Mouse (Mus musculus): ENCODE results near the gene Eipr1. TPM values are rescaled to one million over a fixed set of nuclear protein-coding genes. Genes with fewer than 3 reads are reported as not detected.

Gene Eipr1
- polyA plus RNA-seq, 1 experiment: 41.1 TPM

DNA sequence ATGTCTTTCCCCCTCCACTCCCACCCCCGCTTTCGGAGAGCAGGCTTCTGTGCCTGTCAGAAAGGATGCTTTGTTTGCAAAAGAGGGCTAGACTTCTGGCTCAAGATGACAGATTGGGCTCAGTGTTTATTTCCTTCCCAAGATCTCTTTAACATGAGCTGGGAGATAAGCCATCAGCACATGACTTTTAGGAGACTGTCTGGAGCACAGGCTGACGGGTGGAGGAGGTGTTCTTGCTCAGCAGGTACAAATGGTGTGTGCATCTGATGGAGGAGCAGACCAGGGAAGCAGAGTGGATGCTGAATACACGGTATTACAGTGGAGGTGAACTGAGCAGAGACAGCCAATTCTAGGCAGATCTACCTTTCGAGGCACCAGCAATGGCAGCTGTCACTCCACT is 139.9 kb downstream of the Eipr1 start:
- H3K9me3 ChIP-seq: 0 out of 2 replicates have a peak, but pooled peaks cover 6% of the 10 kb centered on the region
- no peaks in the 10 kb centered on the region for H3K4me1 ChIP-seq
- H3K4me3 ChIP-seq (replicated peaks): no peak overlapping the region
- TF ChIP-seq FLI1 (IDR thresholded peaks at IDR 0.05; ENCODE audit: low read length): no peak
- no peak for TF ChIP-seq GATA1 (IDR thresholded peaks at IDR 0.05; ENCODE audit: borderline replicate concordance, low read length)
- peaks cover 24% of the 10 kb centered on the region for H3K36me3 ChIP-seq (replicated peaks; ENCODE audit: low read length)
- H3K27me3 ChIP-seq (replicated peaks): no peaks in the 10 kb centered on the region

DNA sequence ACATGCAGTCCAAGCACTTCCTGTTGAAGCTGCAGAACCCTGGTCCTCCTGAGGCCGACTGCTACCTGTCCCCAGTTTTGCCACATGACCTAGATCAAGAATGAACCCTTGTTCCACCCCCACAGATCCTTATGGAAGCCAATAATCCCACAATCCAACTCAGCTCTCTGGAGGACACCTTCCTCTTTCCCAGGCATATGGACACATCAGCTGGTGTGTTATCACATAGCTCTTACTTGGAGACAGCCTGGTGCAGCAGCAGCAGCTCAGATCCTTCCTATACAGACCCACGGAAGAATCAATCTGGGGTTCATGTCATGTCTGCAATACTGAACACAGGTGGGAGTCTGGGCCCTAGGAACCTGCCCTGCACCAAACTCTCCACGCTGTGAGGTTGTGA is 145.0 kb downstream of the Eipr1 start:
- TF ChIP-seq GATA1 (IDR thresholded peaks at IDR 0.05; ENCODE audit: borderline replicate concordance, low read length) (no peak), FLI1 (IDR thresholded peaks at IDR 0.05; ENCODE audit: low read length) (no peak)
- H3K27me3 ChIP-seq (replicated peaks): no peaks in the 10 kb centered on the region
- no peaks in the 10 kb centered on the region for H3K4me1 ChIP-seq
- H3K9me3 ChIP-seq: peaks cover 14% of the 10 kb centered on the region; the same call in 1 of the 2 replicates
- no peak overlapping the region for H3K4me3 ChIP-seq (replicated peaks)
- peaks cover 3% of the 10 kb centered on the region for H3K36me3 ChIP-seq (replicated peaks; ENCODE audit: low read length)

GRCm38 (mm10) chr12:28898307-28898706 is 146.7 kb downstream of the Eipr1 start:
- H3K27me3 ChIP-seq (replicated peaks): no peaks in the 10 kb centered on the region
- peaks cover 3% of the 10 kb centered on the region for H3K36me3 ChIP-seq (replicated peaks; ENCODE audit: low read length)
- H3K4me1 ChIP-seq: no peaks in the 10 kb centered on the region
- H3K4me3 ChIP-seq (replicated peaks): no peak overlapping the region
- peaks cover 14% of the 10 kb centered on the region; the same call in 1 of the 2 replicates for H3K9me3 ChIP-seq
- TF ChIP-seq GATA1 (IDR thresholded peaks at IDR 0.05; ENCODE audit: borderline replicate concordance, low read length): no peak
- no peak for TF ChIP-seq FLI1 (IDR thresholded peaks at IDR 0.05; ENCODE audit: low read length)

- Histone ChIP-seq H3K4me3 (replicated peaks) (no peak overlapping the region), H3K4me1 (no peaks in the 10 kb centered on the region), H3K9me3 (peaks cover 12% of the 10 kb centered on the region; the same call in 1 of the 2 replicates), H3K27me3 (replicated peaks) (no peaks in the 10 kb centered on the region), H3K36me3 (replicated peaks; ENCODE audit: low read length) (no peaks in the 10 kb centered on the region)
- TF ChIP-seq GATA1 (IDR thresholded peaks at IDR 0.05; ENCODE audit: borderline replicate concordance, low read length) (no peak), FLI1 (IDR thresholded peaks at IDR 0.05; ENCODE audit: low read length) (no peak)
These were observed 148.1 kb downstream of the Eipr1 start for GRCm38 (mm10) chr12:28899696-28900095.

DNA sequence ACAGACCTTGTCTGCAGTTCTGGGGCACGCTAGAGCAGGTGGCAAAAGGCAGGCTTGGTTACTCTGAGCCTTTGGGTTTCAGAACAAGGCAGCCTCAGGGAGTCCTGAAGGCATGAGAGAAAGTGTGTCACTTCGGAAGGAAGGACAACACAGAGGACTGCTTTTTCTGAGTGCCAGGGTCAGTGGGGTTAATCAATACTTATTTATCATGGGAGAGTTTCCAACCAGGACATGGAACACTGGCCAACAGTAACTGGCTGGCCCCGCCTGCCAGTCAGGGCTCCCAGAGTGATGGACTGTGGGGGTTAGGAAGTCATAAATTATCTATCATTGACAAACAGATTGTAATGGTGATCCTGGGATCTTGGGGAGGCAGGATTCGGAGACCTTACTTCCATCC is 148.7 kb downstream of the Eipr1 start:
- H3K9me3 ChIP-seq: peaks cover 8% of the 10 kb centered on the region; the same call in 1 of the 2 replicates
- TF ChIP-seq FLI1 (IDR thresholded peaks at IDR 0.05; ENCODE audit: low read length) (no peak), GATA1 (IDR thresholded peaks at IDR 0.05; ENCODE audit: borderline replicate concordance, low read length) (no peak)
- H3K4me1 ChIP-seq: no peaks in the 10 kb centered on the region
- no peaks in the 10 kb centered on the region for H3K27me3 ChIP-seq (replicated peaks)
- H3K36me3 ChIP-seq (replicated peaks; ENCODE audit: low read length): no peaks in the 10 kb centered on the region
- no peak overlapping the region for H3K4me3 ChIP-seq (replicated peaks)

- Histone ChIP-seq H3K27me3 (replicated peaks) (no peaks in the 10 kb centered on the region), H3K36me3 (replicated peaks; ENCODE audit: low read length) (no peaks in the 10 kb centered on the region), H3K9me3 (peaks cover 5% of the 10 kb centered on the region; the same call in 1 of the 2 replicates), H3K4me3 (replicated peaks) (no peak overlapping the region), H3K4me1 (no peaks in the 10 kb centered on the region)
- TF ChIP-seq GATA1 (IDR thresholded peaks at IDR 0.05; ENCODE audit: borderline replicate concordance, low read length) (no peak), FLI1 (IDR thresholded peaks at IDR 0.05; ENCODE audit: low read length) (no peak)
These were observed 150.5 kb downstream of the Eipr1 start for GRCm38 (mm10) chr12:28902132-28902531.

GRCm38 (mm10) chr12:28903082-28903481 is 151.5 kb downstream of the Eipr1 start:
- Histone ChIP-seq H3K4me1 (no peaks in the 10 kb centered on the region), H3K27me3 (replicated peaks) (no peaks in the 10 kb centered on the region), H3K36me3 (replicated peaks; ENCODE audit: low read length) (no peaks in the 10 kb centered on the region), H3K4me3 (replicated peaks) (no peak overlapping the region), H3K9me3 (0 out of 2 replicates have a peak, but pooled peaks cover 2% of the 10 kb centered on the region)
- TF ChIP-seq FLI1 (IDR thresholded peaks at IDR 0.05; ENCODE audit: low read length) (no peak), GATA1 (IDR thresholded peaks at IDR 0.05; ENCODE audit: borderline replicate concordance, low read length) (no peak)

- 0 out of 2 replicates have a peak, but pooled peaks cover 2% of the 10 kb centered on the region for H3K9me3 ChIP-seq
- H3K36me3 ChIP-seq (replicated peaks; ENCODE audit: low read length): no peaks in the 10 kb centered on the region
- no peaks in the 10 kb centered on the region; the same call in 1 of the 2 replicates for H3K4me1 ChIP-seq
- H3K27me3 ChIP-seq (replicated peaks): peaks cover 2% of the 10 kb centered on the region
- no peak overlapping the region for H3K4me3 ChIP-seq (replicated peaks)
- TF ChIP-seq GATA1 (IDR thresholded peaks at IDR 0.05; ENCODE audit: borderline replicate concordance, low read length) (no peak), FLI1 (IDR thresholded peaks at IDR 0.05; ENCODE audit: low read length) (no peak)
These were observed 153.9 kb downstream of the Eipr1 start for GRCm38 (mm10) chr12:28905486-28905885.

DNA sequence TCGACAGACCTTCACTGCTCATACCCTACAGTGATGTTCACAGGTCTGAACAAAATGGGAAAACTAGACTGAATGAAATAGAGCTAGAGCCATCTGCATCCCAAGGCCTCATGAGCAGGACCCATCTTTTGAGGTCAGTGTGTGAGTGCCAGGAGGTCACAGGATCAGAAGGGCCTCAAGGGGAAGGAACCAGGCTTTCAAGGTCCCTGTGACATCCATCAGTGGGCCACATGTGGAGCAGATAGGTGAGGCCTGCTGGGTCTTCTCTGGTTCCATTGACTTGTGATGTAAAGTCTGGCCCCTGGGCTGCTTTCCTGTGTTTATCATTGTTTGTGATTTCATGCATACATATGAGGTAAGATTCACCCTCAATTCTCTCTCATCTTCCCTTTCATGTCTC is 154.4 kb downstream of the Eipr1 start:
- Histone ChIP-seq H3K27me3 (replicated peaks) (peaks cover 2% of the 10 kb centered on the region), H3K36me3 (replicated peaks; ENCODE audit: low read length) (no peaks in the 10 kb centered on the region), H3K4me3 (replicated peaks) (no peak overlapping the region), H3K4me1 (no peaks in the 10 kb centered on the region; the same call in 1 of the 2 replicates), H3K9me3 (no peaks in the 10 kb centered on the region)
- no peak for TF ChIP-seq FLI1 (IDR thresholded peaks at IDR 0.05; ENCODE audit: low read length)
- no peak for TF ChIP-seq GATA1 (IDR thresholded peaks at IDR 0.05; ENCODE audit: borderline replicate concordance, low read length)

GRCm38 (mm10) chr12:28906809-28907297 is 155.2 kb downstream of the Eipr1 start:
- Histone ChIP-seq H3K9me3 (no peaks in the 10 kb centered on the region), H3K4me1 (peaks cover 3% of the 10 kb centered on the region; the same call in 1 of the 2 replicates), H3K36me3 (replicated peaks; ENCODE audit: low read length) (no peaks in the 10 kb centered on the region), H3K4me3 (replicated peaks) (no peak overlapping the region), H3K27me3 (replicated peaks) (peaks cover 2% of the 10 kb centered on the region)
- TF ChIP-seq GATA1 (IDR thresholded peaks at IDR 0.05; ENCODE audit: borderline replicate concordance, low read length) (no peak), FLI1 (IDR thresholded peaks at IDR 0.05; ENCODE audit: low read length) (no peak)

Data from megakaryocyte, embryonic 14.5 days (primary cell).